Mouse (Mus musculus): ENCODE data around the gene Rbm12b1. TPM values are rescaled to one million over a fixed set of nuclear protein-coding genes. Genes with fewer than 3 reads are reported as not detected.

Gene Rbm12b1
- polyA plus RNA-seq (2014; fragmentation: Illumina TruSeq; extraction: RNeasy Lipid Tissue Mini Kit (QIAGEN cat#74804)) = 39.5 TPM

GRCm38 (mm10) chr4:12140141-12140567, at the start of gene Rbm12b1:
TSS of gene Rbm12b1 (plus strand) at chr4:12140264.

GRCm38 (mm10) chr4:12171318-12172091, 31.4 kb downstream of the Rbm12b1 start, which contains the start of gene Fam92a:
TSS of gene Fam92a (minus strand) at chr4:12172015.

Other genes starting within 250 kb of the Rbm12b1 start
- not detected for gene Gm10604, start 159.0 kb upstream of the Rbm12b1 start, polyA plus RNA-seq (2014; fragmentation: Illumina TruSeq; extraction: RNeasy Lipid Tissue Mini Kit (QIAGEN cat#74804))
- 66.6 TPM for gene Rbm12b2, start 50.8 kb upstream of the Rbm12b1 start, polyA plus RNA-seq (2014; fragmentation: Illumina TruSeq; extraction: RNeasy Lipid Tissue Mini Kit (QIAGEN cat#74804))
- gene Fam92a, start 31.8 kb downstream of the Rbm12b1 start, polyA plus RNA-seq (2014; fragmentation: Illumina TruSeq; extraction: RNeasy Lipid Tissue Mini Kit (QIAGEN cat#74804)) = 179 TPM

Data from ovary, adult 10 weeks (tissue).